Mouse (Mus musculus) embryonic facial prominence, embryonic 14.5 days (tissue): ENCODE measurements around the gene Nol12. TPM values are rescaled to one million over a fixed set of nuclear protein-coding genes. Genes with fewer than 3 reads are reported as not detected.

Experiments
- ATAC-seq: fragments of 200-750 bp; cut with Nextera tagmentation; 2 replicates; pipeline ENCODE4 v1.8.0; 2017; ENCODE audit warnings: low read depth, moderate number of reproducible peaks, moderate TSS enrichment
- DNase-seq: peaks from one replicate; pipeline ENCODE4 v3.0.0-alpha.2; 2015; ENCODE audit warnings: low spot score
- H3K27ac ChIP-seq: fragments of 300-500 bp; sonication (generic); replicated peaks from 2 replicates; pipeline ENCODE4 v1.5.1; 2014; ENCODE audit warnings: low read depth, mild to moderate bottlenecking, low read length, moderate library complexity
- H3K27me3 ChIP-seq: fragments of 300-500 bp; sonication (generic); replicated peaks from 2 replicates; pipeline ENCODE4 v1.6.1; 2014; ENCODE audit warnings: low read length; ENCODE audit not compliant: control insufficient read depth, insufficient read depth
- H3K36me3 ChIP-seq: fragments of 300-500 bp; sonication (generic); 2 replicates; pipeline ENCODE4 v1.6.1; 2014; ENCODE audit warnings: low read length, mixed read lengths; ENCODE audit not compliant: control insufficient read depth, insufficient read depth
- H3K4me1 ChIP-seq: fragments of 300-500 bp; sonication (generic); 2 replicates; pipeline ENCODE4 v1.6.1; 2014; ENCODE audit warnings: antibody characterized with exemption, low read length; ENCODE audit not compliant: control insufficient read depth, insufficient read depth
- H3K4me2 ChIP-seq: fragments of 300-500 bp; sonication (generic); 2 replicates; pipeline ENCODE4 v1.6.1; 2014; ENCODE audit warnings: low read depth, mild to moderate bottlenecking, low read length, moderate library complexity, mixed read lengths
- H3K4me3 ChIP-seq: fragments of 300-500 bp; sonication (generic); 2 replicates; pipeline ENCODE4 v1.5.1; 2014; ENCODE audit warnings: low read depth, mild to moderate bottlenecking, low read length
- H3K9ac ChIP-seq: fragments of 300-500 bp; sonication (generic); 2 replicates; pipeline ENCODE4 v1.6.1; 2014; ENCODE audit warnings: low read depth, mild to moderate bottlenecking, low read length, moderate library complexity, mixed read lengths
- H3K9me3 ChIP-seq: fragments of 300-500 bp; sonication (generic); 2 replicates; pipeline ENCODE4 v1.6.1; 2016; ENCODE audit warnings: low read length; ENCODE audit not compliant: control insufficient read depth
- WGBS: fragments of 180-500 bp; shearing (Covaris S2); extraction: QIAGEN DNeasy Blood & Tissue Kit; methylation state at CpG from one replicate; pipeline ENCODE4 v1.1.7; 2014; 5-methylcytosine and 5-hydroxymethylcytosine counted together
- microRNA-seq: library from miRNA; unstranded; fragments of <30 nt; microRNA quantifications from one replicate; pipeline ENCODE4, GENCODE M21; 2016; ENCODE audit warnings: borderline number of aligned reads
- polyA plus RNA-seq: library from polyadenylated mRNA; unstranded; fragments of >200 nt; fragmentation: Nextera tagmentation; extraction: Ambion mirVana; gene quantifications from 2 replicates; pipeline ENCODE4 v1.2.1, GENCODE M21; 2014

Gene Nol12
- polyA plus RNA-seq, 1 experiment from 2014 or later: 54.3 TPM

GRCm38 (mm10) chr15:78989152-78990092 is 54.7 kb downstream of the Nol12 start:
- H3K36me3 ChIP-seq: peaks cover 61% of the 10 kb centered on the region
- H3K9ac ChIP-seq: no peak overlapping the region

DNA sequence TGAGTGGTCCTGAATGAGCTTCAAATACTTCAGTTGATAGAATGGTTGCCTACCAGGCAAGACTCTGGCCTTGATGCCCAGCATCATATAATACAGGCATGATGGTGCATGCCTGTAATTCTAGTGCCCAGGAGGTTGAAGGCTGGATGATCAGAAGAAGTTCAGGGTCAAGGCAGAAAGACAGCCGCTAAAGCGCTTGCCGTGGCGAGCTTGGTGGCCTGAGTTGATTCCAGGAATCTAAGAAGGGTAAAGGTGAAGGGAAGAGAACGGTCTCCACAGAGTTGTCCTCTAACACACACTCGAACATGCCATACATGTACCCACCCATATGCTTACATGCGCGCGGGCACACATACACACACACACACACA is 55.3 kb downstream of the Nol12 start:
- Histone ChIP-seq H3K9ac (no peak overlapping the region), H3K4me3 (no peak overlapping the region), H3K27me3 (no peaks in the 10 kb centered on the region), H3K36me3 (peaks cover 67% of the 10 kb centered on the region), H3K9me3 (no peaks in the 10 kb centered on the region), H3K27ac (no peak overlapping the region), H3K4me1 (peaks cover 19% of the 10 kb centered on the region), H3K4me2 (no peak overlapping the region)
- no peak for ATAC-seq
- WGBS: 96% methylated on average over 9 of the region's 9 CpGs
- no peak for DNase-seq

More at GRCm38 (mm10) chr15:78989152-78990092, 54.7 kb downstream of the Nol12 start:
- 83% methylated on average over 14 of the region's 14 CpGs for WGBS
- ATAC-seq (no peak), DNase-seq (no peak)
- Histone ChIP-seq H3K27me3 (no peaks in the 10 kb centered on the region), H3K27ac (peak overlapping the region; percentile 33; the same call in 1 of the 2 replicates), H3K4me2 (no peak overlapping the region), H3K4me3 (no peak overlapping the region), H3K9me3 (no peaks in the 10 kb centered on the region), H3K4me1 (peaks cover 25% of the 10 kb centered on the region)

- DNase-seq (no peak), ATAC-seq (no peak)
- Histone ChIP-seq H3K27me3 (no peaks in the 10 kb centered on the region), H3K36me3 (peaks cover 77% of the 10 kb centered on the region), H3K9ac (no peak overlapping the region), H3K4me3 (no peak overlapping the region), H3K4me1 (peaks cover 16% of the 10 kb centered on the region), H3K9me3 (no peaks in the 10 kb centered on the region), H3K27ac (no peak overlapping the region), H3K4me2 (no peak overlapping the region)
- WGBS: 96% methylated on average over 25 of the region's 25 CpGs
Observed at GRCm38 (mm10) chr15:78990970-78991525, 56.3 kb downstream of the Nol12 start.

DNA sequence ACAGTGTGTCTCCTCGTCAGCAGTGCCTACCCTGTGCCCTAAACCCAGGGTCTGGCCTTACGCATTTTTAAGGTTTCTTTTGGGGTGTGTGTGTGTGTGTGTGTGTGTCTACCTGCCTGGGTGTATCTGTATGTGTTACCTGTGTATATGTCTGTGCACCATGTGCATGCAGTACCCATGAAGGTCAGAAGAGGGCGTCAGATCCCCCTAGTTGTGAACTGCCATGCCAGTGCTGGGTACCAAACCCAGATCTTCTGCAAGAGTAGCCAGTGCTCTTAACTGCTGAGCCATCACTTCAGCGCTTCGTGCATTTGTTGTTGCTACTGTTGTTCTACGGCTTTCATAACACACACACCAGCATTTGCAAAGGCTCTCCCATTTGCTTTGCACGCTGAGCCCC is 57.5 kb downstream of the Nol12 start:
- DNase-seq (no peak), ATAC-seq (no peak)
- H3K36me3 ChIP-seq: peaks cover 84% of the 10 kb centered on the region
- H3K27ac ChIP-seq: no peak overlapping the region
- H3K4me3 ChIP-seq: no peak overlapping the region
- no peaks in the 10 kb centered on the region for H3K27me3 ChIP-seq
- WGBS: 90% methylated on average over 7 of the region's 7 CpGs
- peaks cover 12% of the 10 kb centered on the region for H3K4me1 ChIP-seq
- H3K4me2 ChIP-seq: no peak overlapping the region
- H3K9ac ChIP-seq: no peak overlapping the region
- no peaks in the 10 kb centered on the region for H3K9me3 ChIP-seq

GRCm38 (mm10) chr15:78992925-78993324 is 58.2 kb downstream of the Nol12 start:
- 93% methylated on average over 24 of the region's 24 CpGs for WGBS

More at GRCm38 (mm10) chr15:78992925-78993324, 58.2 kb downstream of the Nol12 start:
- Histone ChIP-seq H3K9ac (no peak overlapping the region), H3K4me3 (no peak overlapping the region), H3K27ac (no peak overlapping the region), H3K9me3 (no peaks in the 10 kb centered on the region), H3K4me2 (no peak overlapping the region), H3K4me1 (peaks cover 8% of the 10 kb centered on the region), H3K27me3 (no peaks in the 10 kb centered on the region), H3K36me3 (peaks cover 90% of the 10 kb centered on the region)
- DNase-seq (no peak), ATAC-seq (no peak)

Small RNAs within 50 kb of the gene (microRNA-seq; reads per million reads assigned to microRNA genes)
- gene Mir6955: not detected

Other genes starting within 250 kb of the Nol12 start
- 0.18 and 0.28 TPM in 2 replicates for gene Elfn2, start 216.2 kb upstream of the Nol12 start, polyA plus RNA-seq
- 13.6 and 13.7 TPM in 2 replicates for gene Mfng, start 161.5 kb upstream of the Nol12 start, polyA plus RNA-seq
- 6.1 and 6.3 TPM in 2 replicates for gene Card10, start 131.9 kb upstream of the Nol12 start, polyA plus RNA-seq
- 30.8 and 36.1 TPM in 2 replicates for gene Cdc42ep1, start 92.3 kb upstream of the Nol12 start, polyA plus RNA-seq
- gene Lgals2, start 79.4 kb upstream of the Nol12 start, polyA plus RNA-seq: 0.89 and 1.4 TPM in 2 replicates
- gene Gga1, start 57.7 kb upstream of the Nol12 start, polyA plus RNA-seq: 42.5 and 46.9 TPM in 2 replicates
- 0.58 and 0.98 TPM in 2 replicates for gene Gm49510, start 35.3 kb upstream of the Nol12 start, polyA plus RNA-seq
- gene Sh3bp1, start 35.2 kb upstream of the Nol12 start, polyA plus RNA-seq: 40.8 and 44.1 TPM in 2 replicates
- gene Pdxp, start 21.0 kb upstream of the Nol12 start, polyA plus RNA-seq: 19.6 and 21.0 TPM in 2 replicates
- 2,628 and 2,877 TPM in 2 replicates for gene Lgals1, start 8.2 kb upstream of the Nol12 start, polyA plus RNA-seq
- gene Triobp, start 12.8 kb downstream of the Nol12 start, polyA plus RNA-seq: 46.2 and 47.4 TPM in 2 replicates
- gene H1f0, start 93.5 kb downstream of the Nol12 start, polyA plus RNA-seq: 168 and 202 TPM in 2 replicates
- gene Galr3, start 107.0 kb downstream of the Nol12 start, polyA plus RNA-seq: not detected in 2 replicates
- 42.6 and 43.6 TPM in 2 replicates for gene Ankrd54, start 128.0 kb downstream of the Nol12 start, polyA plus RNA-seq
- 197 and 220 TPM in 2 replicates for gene Eif3l, start 140.2 kb downstream of the Nol12 start, polyA plus RNA-seq
- gene Micall1, start 174.0 kb downstream of the Nol12 start, polyA plus RNA-seq: 10.5 and 10.8 TPM in 2 replicates
- 305 TPM in 2 replicates for gene Polr2f, start 206.1 kb downstream of the Nol12 start, polyA plus RNA-seq
- gene 1700088E04Rik, start 206.3 kb downstream of the Nol12 start, polyA plus RNA-seq: 8.5 and 12.2 TPM in 2 replicates
- 16.2 and 17.7 TPM in 2 replicates for gene Sox10, start 230.3 kb downstream of the Nol12 start, polyA plus RNA-seq